16 mouse cellular contexts compared by ENCODE assay signal in the genomic region with DNA sequence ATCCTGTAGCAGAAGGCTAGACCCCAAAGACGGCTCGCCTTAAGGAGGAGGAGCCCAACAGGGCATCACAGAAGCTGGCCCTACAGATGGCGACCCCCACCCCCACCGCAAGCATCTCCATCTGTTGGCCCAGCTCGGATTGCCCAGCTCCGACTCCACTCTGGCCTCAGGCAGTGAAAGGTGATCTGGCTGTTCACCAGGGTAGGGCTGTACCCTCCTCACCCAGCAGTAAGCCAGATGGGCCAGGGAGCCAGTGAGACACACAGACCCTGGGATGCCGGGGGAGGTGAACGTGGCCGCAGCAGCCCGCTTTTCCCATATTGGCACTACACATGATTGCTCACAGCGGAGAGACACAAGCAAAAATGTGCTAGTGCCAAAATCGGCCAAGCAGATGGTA.
DNase-seq lines count a peak whose midpoint lies in the region; ATAC-seq and TF ChIP-seq lines count a peak whose summit lies in the region.
"Had no signal": no experiment of that assay in that cellular context is flagged by ENCODE, and none has a peak within 500 bp of the region (broad histone marks: within the 10 kb centered on the region; RNA-seq: fewer than 3 reads in every experiment).

No protein-coding gene starts in this region.

- peaks cover 35% of the 10 kb centered on the region for H3K27me3 ChIP-seq in kidney, postnatal 0 days (ENCODE audit: insufficient read depth, low read length)
- H3K27me3 ChIP-seq in embryonic facial prominence, embryonic 11.5 days (ENCODE audit: control insufficient read depth, insufficient read depth, low read length) = peaks cover 31% of the 10 kb centered on the region
- H3K27me3 ChIP-seq in neural tube, embryonic 13.5 days = peaks cover 66% of the 10 kb centered on the region

- no peak for ATAC-seq in kidney, postnatal 0 days (replicated peaks; ENCODE audit: low FRiP score, low read depth)
- ATAC-seq in embryonic facial prominence, embryonic 11.5 days (replicated peaks; ENCODE audit: insufficient number of reproducible peaks, low FRiP score, low TSS enrichment, low read depth) = 0 out of 2 replicates have a peak, but pooled peaks have one; percentile 37
- 0 out of 2 replicates have a peak, but pooled peaks have one; percentile 33 for ATAC-seq in neural tube, embryonic 13.5 days (ENCODE audit: low read depth)
- ATAC-seq: forebrain, embryonic 13.5 days; intestine, embryonic 15.5 days; liver, embryonic 12.5 days had no signal

- H3K4me2 ChIP-seq in kidney, postnatal 0 days (ENCODE audit: low read length) = no peak overlapping the region
- no peak overlapping the region for H3K4me2 ChIP-seq in embryonic facial prominence, embryonic 11.5 days (ENCODE audit: low read depth, low read length)
- peak overlapping the region; percentile 43 for H3K4me2 ChIP-seq in neural tube, embryonic 13.5 days
- H3K4me2 ChIP-seq: forebrain, embryonic 13.5 days; intestine, embryonic 15.5 days; liver, embryonic 12.5 days had no signal

- intact Hi-C loops in left cerebral cortex, adult 2 months (cut with DNase I) = no loop called here

- WGBS in kidney, postnatal 0 days = 36% methylated on average over 12 of the region's 12 CpGs
- 30% methylated on average over 12 of the region's 12 CpGs for WGBS in embryonic facial prominence, embryonic 11.5 days
- WGBS in neural tube, embryonic 13.5 days = 48% methylated on average over 12 of the region's 12 CpGs

- DNase-seq in embryo, embryonic 10 days (ENCODE audit: low spot score) = peak; percentile 54
- no peak for DNase-seq in embryo, embryonic 9.5 days (ENCODE audit: extremely low spot score)
- peak; percentile 53 for DNase-seq in kidney, postnatal 0 days (ENCODE audit: low spot score)
- no peak for DNase-seq in kidney, adult 9 months
- DNase-seq in embryonic facial prominence, embryonic 11.5 days (ENCODE audit: low spot score) = peak; percentile 76
- DNase-seq in layer of hippocampus, adult 11-12 months (ENCODE audit: low spot score) = no peak
- DNase-seq in left cerebral cortex, adult 2 months (ENCODE audit: extremely low spot score in 1 of 2, low spot score in 2 of 2) = no peak
- DNase-seq: cerebellum, adult 11 months; gastrocnemius, postnatal 10 days; heart, postnatal 10 days; lung, postnatal 10 days; thymus, postnatal 4 days had no signal

- no peak overlapping the region for H3K9ac ChIP-seq in kidney, postnatal 0 days (ENCODE audit: low read depth, low read length)
- no peak overlapping the region for H3K9ac ChIP-seq in embryonic facial prominence, embryonic 11.5 days (replicated peaks; ENCODE audit: low read length)
- H3K9ac ChIP-seq in neural tube, embryonic 13.5 days = no peak overlapping the region
- H3K9ac ChIP-seq: forebrain, embryonic 13.5 days; intestine, embryonic 15.5 days; liver, embryonic 12.5 days had no signal

- no peak overlapping the region for H3K27ac ChIP-seq in kidney, postnatal 0 days
- H3K27ac ChIP-seq in embryonic facial prominence, embryonic 11.5 days (replicated peaks; ENCODE audit: low read depth, low read length) = no peak overlapping the region
- H3K27ac ChIP-seq in neural tube, embryonic 13.5 days (replicated peaks) = no peak overlapping the region
- H3K27ac ChIP-seq in left cerebral cortex, adult 2 months = no peak overlapping the region
- H3K27ac ChIP-seq: forebrain, embryonic 13.5 days; intestine, embryonic 15.5 days; liver, embryonic 12.5 days had no signal

- no peaks in the 10 kb centered on the region for H3K36me3 ChIP-seq in kidney, postnatal 0 days (ENCODE audit: insufficient read depth, low read length)
- H3K36me3 ChIP-seq in embryonic facial prominence, embryonic 11.5 days (replicated peaks; ENCODE audit: control insufficient read depth, insufficient read depth, low read depth, low read length) = no peaks in the 10 kb centered on the region
- no peaks in the 10 kb centered on the region for H3K36me3 ChIP-seq in neural tube, embryonic 13.5 days
- H3K36me3 ChIP-seq: intestine, embryonic 15.5 days; liver, embryonic 12.5 days had no signal

- peaks cover 25% of the 10 kb centered on the region; the same call in 1 of the 2 replicates for H3K4me1 ChIP-seq in kidney, postnatal 0 days (replicated peaks; ENCODE audit: insufficient read depth, low read length)
- peaks cover 3% of the 10 kb centered on the region for H3K4me1 ChIP-seq in embryonic facial prominence, embryonic 11.5 days (ENCODE audit: control insufficient read depth, insufficient read depth, low read length)
- peaks cover 37% of the 10 kb centered on the region for H3K4me1 ChIP-seq in neural tube, embryonic 13.5 days (replicated peaks)

- H3K9me3 ChIP-seq in kidney, postnatal 0 days (replicated peaks; ENCODE audit: low read length) = no peaks in the 10 kb centered on the region
- H3K9me3 ChIP-seq in embryonic facial prominence, embryonic 11.5 days (replicated peaks; ENCODE audit: control insufficient read depth, low read length) = no peaks in the 10 kb centered on the region
- H3K9me3 ChIP-seq in neural tube, embryonic 13.5 days = no peaks in the 10 kb centered on the region
- H3K9me3 ChIP-seq: forebrain, embryonic 13.5 days; intestine, embryonic 15.5 days; liver, embryonic 12.5 days had no signal

- no peak for TF ChIP-seq CTCF in kidney, postnatal 0 days (IDR thresholded peaks at IDR 0.05; ENCODE audit: low read depth)
- TF ChIP-seq CTCF in left cerebral cortex, adult 2 months (IDR thresholded peaks at IDR 0.05) = no peak

- no peak overlapping the region for H3K4me3 ChIP-seq in kidney, postnatal 0 days (replicated peaks; ENCODE audit: low read depth, low read length)
- no peak overlapping the region for H3K4me3 ChIP-seq in embryonic facial prominence, embryonic 11.5 days (ENCODE audit: low read depth, low read length)
- no peak overlapping the region; the same call in 1 of the 2 replicates for H3K4me3 ChIP-seq in neural tube, embryonic 13.5 days
- no peak overlapping the region for H3K4me3 ChIP-seq in left cerebral cortex, adult 2 months
- H3K4me3 ChIP-seq: forebrain, embryonic 13.5 days; intestine, embryonic 15.5 days; liver, embryonic 12.5 days had no signal

Comparison
In these comparisons a context has a peak if more than half of its experiments do, and no peak if none do; other contexts are left out.
1. DNase-seq: peak in embryo, embryonic 10 days (single experiment), kidney, postnatal 0 days (single experiment) and embryonic facial prominence, embryonic 11.5 days (single experiment); none in embryo, embryonic 9.5 days (single experiment), kidney, adult 9 months (single experiment), layer of hippocampus, adult 11-12 months (single experiment) and left cerebral cortex, adult 2 months (0 of 2).